Mouse (Mus musculus) forelimb bud, embryonic 11.5 days (tissue): ENCODE results near the gene 4930595D18Rik.

Source experiments
- DNase-seq: peaks from one replicate; pipeline ENCODE4 v3.0.0-alpha.2; 2012; ENCODE audit warnings: low read depth, low spot score

Gene 4930595D18Rik

DNA sequence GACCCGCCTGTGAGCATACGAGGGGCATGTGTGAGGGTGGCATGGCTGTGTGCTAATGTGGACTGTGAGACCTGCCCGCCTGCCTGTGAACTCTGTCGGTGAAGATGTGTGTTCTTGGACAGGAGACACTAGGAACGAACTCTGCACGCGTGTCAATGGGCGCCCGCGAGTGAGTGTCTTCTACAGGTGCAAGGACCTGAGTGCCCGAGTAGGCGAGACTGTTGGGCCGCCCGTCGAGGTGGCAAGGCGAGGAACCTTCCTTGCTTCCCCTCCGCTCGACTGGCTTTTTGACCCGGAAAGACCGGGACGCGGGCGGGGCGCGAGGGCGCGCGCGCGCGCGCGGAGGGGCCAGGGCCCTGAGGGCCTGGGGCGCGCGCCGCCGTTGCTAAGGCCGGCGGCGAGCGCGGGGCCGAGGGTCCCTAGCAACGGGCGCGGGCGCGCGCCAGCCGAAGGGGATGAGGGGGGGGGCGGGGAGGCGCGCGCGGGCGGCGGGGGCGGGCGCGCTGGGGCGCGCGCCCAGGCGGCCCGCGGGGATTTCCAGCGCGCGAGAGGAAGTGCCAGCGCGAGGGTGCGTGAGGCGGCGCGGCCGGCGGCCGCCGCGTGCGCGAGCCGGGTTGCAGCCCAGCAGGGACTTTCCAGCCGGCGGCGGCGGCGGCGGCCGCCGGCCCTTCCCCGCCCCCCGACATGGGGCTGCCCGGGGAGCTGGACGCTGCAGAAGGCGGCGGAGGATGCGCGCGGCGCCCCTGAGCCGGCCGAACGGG lies 18.3 kb downstream of the 4930595D18Rik start, which contains the start of gene Traf3:
Gene Traf3 (plus strand): TSS at position 540 of the 761 bp plus-strand sequence.
- peak; percentile 71 for DNase-seq

DNA sequence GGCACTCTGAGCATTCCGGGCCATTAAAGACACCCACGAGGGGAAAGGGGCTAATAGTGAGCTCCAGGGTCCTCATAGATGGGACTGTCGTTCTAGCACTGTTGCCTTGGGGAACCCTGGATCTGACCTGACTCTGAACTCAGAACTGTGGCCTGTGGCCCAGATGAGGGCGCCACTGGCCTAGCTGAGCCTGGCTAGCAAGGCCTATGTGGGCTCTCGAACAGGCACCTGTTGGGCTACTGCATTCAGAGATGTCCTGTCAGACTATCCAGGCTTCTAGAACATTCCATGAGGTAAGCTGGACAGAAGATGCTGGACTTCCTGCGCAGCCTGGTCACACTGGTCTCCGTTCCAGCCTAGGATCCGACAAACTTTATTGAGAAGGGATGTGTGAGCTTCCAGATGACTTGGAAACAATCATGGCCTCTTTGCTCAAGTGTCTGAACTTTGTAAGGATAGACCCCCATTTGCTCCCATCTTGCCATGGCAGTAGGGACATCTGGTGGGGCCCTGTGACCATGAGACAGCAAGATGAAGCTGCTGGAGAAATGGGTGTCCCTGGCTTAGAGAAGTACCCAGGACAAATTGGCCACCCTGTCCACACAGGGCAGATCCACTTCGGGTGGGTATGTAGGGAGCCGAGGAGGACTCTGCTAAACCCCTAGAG lies 19.0 kb downstream of the 4930595D18Rik start:
- peak; percentile 58 for DNase-seq

DNA sequence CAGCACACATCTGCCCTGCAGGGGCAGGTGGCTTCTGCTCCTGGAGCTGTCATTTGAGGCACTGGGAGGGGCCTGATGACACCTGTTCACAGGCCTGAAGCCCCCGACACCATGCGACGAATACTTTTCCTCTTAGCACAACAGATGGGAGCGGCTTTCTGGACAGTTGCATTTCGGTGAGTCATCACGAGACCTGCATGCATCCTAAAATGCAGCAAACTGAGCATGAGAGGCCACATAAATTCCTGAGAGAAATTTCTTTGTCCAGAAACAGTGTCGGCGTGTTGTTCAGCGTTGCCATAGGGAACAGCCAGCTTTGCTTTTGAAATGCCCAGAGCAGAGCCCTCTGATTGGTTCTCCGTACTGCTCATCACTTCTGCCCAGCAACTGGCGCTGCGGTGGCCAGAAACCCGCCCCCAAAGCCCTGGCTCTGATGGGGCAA lies 20.0 kb downstream of the 4930595D18Rik start:
- peak; percentile 95 for DNase-seq

DNA sequence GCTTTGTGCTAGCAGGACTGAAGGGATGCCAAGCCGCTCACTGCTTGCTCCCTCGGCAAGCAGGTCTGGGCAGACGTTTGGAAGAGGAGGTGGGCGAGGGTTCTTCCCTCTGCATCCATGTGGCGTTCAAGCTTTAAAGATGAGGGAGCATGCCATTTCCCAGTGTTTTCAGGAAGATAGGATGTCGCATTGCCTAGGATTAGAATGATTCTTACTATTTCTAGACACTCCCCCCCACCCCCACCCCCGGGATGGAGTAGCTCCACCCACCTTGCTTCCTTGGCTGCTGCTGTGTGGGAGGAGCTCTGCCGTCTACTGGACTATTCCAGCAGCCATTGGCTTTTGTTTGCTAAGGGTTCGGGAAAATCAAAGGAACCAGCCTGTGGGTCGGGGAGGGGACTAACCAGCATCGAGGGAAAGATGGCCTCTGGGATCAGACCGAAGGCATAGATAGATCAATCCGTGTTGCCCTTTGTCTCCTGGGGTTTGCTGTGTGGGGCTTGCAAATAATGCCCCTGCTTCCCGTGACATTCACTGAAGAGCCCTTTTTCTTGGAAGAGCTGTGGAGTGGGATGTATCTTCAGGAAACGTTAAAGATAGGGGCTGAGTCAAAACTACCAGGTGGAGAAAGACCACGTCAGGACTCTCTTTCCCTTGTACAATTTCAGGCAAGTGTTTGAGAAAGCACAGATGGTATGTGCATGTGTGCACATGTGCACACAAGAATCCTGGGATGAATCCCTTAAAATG lies 21.8 kb downstream of the 4930595D18Rik start:
- DNase-seq: peak; percentile 68

DNA sequence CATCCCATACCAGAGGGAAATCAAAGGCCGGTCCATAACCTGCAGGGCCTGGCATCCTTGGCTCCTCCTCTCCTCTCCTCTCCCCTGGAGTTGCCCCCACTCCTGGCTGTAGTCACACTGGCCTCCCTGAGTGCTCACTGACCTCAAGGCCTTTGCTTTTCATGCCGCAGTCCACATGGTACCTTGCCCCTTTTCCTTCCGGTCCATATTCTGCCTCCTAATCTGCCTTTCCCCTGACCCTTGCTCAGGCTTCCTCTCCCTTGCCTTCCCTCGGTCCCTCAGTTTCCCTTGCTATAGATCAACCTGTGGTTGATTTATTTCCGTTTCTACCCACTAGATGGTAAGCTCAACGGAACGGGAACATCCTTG lies 22.4 kb downstream of the 4930595D18Rik start:
- no peak for DNase-seq

DNA sequence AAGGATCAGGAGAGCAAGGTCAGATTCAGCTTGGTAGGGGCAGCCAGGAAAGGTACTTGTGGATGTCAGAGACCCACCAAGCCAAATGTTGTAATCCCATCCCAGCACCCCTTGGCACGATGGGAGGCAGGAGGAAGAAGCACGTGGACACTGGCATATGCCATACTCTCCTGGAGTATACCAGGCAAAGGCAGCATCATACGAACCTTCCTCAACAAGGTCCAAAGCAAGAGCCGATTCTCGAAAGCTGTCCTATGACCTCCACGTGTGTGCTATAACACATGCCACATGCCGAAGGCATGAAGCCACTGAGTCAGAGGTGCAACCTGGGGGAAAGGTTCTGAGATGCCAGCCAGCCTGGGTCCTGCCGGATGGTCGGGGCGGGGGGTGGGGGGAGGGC lies 23.4 kb downstream of the 4930595D18Rik start:
- no peak for DNase-seq

DNA sequence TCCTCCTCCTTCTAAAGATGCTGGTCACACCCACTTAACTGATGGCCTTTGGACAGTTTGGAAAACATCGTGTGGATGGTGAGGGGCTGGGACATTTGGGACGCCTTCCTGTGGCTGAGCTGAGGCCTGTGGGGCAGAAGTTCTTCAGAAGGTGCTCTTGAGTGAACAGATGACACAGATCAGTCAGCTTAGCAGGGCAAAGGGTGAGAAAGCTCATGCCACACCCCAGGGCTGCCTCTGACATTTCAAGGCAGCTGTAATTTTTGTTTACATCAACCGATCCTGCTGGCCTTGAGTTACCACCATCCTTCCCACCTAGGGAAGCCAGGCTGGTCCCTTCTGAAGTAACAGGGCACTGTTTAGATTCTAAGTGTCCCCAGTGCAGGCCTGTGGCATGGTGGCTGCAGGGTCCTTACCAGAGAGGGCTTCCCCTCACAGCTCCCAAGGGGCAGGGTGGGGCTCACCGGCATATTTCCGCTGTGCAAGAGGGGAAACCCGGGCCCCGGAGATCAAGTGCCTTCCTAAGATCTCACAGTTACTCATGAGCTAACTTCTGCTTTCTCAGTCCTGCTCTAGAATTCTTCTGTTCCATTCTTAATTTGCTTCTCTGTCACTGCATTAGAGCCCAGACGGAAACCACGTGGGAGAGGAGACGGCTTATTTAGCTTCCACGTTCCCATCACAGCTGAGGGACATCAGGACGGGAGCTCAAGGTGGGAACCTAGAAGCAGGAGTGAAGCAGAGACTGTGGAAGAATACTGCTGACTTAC lies 24.4 kb downstream of the 4930595D18Rik start:
- no peak for DNase-seq

DNA sequence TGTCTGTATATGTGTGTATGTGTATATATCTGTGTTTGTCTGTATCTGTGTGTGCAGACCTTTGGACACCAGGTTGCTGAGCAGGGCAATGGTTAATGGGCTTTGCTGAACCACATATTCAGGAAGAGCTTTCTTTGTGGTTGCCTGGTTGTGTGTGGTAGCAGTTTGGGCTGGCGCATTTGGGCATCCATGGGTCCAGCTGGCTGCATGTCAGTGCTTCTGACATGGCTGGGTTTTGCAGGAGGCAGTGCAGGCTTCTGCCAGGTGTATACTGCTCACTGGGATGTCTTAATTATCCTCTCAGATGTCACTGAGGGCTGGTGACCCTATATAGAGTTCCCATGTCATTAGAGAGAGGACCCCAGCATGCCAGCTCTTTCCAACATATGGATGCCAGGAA lies 28.5 kb downstream of the 4930595D18Rik start:
- DNase-seq: no peak

DNA sequence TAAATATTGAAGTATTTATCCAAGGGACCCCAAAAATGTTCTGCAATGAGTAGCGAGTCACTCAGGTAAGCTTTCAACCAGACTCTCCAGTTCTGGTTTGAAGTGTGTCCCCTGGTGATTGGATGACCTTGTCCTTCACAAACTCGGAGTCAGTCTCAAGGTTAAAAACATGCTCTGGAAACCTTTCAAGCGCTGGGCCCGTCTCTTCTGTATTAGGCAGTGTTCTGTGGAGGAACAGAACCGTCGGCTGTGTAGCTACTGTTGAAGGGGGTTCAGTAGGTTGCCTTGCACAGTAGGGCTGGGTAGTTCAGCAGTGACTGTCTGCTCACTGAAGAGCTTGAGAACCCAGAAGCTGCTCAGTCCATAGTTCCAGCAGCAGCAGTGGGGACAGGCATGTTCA lies 29.6 kb downstream of the 4930595D18Rik start:
- no peak for DNase-seq

DNA sequence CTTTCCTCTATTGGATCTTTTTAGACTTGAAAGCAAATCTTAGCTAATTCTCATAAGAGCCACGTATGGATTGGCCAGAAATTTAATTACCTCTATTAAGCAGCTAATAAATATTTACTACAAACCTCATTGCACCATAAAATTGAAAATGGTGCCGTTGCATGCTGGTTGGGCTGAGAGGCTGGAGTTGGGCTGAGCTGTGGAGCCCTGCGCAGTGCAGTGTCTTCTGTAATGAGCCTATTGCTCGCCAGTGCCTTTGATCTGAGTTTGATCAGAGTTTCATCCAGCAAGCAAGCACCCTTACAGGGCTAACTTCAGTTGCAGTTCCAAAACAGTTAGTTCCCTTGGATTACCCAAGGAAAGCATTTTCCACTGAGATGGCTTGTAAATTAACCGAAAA lies 30.3 kb downstream of the 4930595D18Rik start:
- DNase-seq: no peak

DNA sequence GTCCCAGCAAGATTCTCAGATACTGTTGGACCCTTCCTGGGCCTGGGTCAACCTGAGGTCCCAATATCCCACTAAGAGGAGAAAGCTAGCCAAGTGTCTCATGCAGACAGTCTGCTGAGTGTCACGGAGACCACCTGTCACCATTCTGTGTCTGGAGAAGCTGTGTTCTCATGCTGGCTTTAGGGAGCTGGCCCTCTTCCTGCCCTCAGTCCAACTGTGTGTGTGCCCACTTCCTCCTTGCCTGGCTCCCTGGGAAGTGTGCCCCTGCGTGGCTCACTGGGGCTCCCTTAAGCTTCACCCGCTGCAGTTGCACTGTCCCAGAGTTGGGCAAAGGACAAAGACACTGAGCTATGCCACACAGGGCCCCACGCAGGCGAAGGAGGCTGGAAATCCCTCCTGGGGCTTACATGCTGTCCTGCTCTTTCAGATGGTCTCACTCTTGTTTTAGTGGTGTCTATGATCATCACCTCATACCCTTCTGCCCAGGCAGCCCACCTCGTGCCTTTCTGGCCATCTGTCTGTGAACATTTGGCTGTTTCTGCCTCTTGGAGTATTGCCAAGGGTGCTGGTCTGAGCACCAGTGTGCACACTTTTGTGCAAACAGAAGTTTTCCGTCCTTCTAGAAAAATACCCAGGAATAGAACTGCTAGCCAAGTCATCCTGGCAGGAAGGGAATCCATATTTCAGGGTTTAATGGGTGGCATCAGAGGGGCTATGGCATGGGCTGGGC lies 31.1 kb downstream of the 4930595D18Rik start:
- no peak for DNase-seq

DNA sequence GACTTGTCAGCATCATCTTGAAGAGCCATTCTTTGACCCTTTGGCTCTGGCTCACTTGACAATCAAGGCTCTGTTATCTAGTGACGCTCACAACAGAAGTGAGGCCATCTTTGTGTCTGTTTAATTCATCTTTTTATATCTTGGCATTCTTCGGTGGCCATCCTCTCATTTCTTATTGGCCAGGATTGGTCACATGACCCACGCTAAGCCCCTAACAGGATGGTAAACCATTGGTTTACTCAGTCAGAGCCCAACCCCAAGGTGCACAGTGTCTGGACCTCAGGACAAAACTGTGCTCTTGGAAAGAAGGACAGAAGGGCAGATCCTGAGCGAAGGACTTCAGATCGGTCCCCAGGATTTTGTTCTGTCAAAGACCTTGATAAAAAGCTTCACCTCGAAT lies 31.7 kb downstream of the 4930595D18Rik start:
- DNase-seq: no peak

DNA sequence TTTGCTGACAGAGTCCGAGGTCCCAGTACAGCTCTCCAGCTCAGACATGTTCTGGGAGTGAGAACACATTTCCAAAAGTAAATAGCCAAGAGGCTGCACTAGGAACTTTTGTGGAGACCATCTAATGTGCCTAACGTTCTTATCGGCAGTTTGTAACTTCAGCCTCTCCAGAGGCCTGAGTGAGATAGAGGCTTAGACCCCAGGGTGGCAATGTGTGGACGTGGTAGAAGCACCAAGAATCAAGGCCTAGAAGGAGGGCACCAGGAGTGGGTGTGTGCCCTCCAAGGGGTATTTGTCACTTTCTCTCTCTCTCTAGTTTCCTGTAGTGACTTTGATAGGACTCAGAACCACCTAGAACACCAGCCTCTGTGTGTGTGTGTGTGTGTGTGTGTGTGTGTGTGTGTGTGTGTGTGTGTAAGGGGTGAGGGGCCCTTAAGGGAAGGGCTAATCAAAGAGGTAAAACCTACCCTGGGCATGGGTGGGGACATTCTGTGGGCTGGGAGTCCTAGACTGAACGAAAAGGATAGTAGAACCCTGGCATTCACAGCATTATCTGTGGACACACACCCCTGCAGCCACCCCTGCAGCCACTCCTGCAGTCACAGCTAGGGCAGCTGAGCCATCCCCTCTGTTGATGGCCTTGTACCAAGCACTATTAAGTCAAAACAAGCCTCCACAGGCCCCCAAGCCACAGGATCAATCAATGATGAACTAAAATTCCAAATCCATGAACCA lies 32.7 kb downstream of the 4930595D18Rik start:
- no peak for DNase-seq

DNA sequence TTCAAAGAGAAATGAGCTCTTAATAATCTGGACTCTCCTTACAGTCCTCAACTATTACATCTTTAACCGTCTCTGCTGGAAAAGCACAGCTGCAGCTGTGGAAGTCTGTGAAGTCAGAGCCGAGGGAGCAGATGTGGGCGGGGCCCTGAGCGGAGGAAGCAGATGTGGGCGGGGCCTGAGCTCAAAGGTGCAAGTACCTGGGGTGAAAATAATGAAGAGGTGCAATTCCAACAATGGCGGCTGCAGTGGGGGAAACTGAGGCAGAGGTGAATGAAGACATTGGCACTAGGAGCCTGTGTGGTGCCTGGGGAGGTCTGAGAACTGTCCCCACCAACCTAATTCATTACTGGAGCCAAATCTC lies 34.1 kb downstream of the 4930595D18Rik start:
- DNase-seq: no peak

DNA sequence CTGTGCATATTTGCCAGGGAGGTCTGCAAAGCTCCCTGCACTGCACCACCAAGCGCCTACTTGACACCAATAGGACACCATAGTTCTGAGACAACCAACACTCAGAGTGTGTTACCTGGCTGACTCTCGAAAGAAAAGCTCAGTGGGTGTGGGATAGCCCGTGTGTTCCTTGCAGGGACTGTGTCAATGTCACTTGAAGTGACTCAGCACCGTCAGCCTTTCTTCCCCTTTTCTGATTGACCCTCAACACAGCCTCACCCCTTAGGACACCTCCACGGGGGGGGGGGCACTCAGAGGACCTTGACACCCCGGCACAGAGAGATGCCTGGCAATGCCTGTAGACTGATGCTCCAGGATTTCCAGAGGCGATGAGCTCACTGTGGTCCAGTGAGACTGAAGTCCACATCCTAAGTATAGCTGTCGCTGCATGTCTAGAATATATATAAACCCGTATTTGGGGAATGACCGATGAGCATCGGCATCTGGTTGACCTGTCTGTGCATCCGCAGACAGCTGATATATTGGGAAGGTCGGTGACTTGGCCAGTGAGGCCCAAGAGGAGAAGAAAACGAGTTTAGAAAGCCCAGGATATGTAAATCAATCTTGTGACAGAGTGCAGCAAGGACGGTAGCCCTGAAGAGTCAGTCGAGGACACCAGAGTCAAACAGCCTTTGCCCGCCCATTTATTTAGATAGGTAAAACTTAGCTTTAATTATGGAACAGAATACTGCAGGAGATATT lies 34.6 kb downstream of the 4930595D18Rik start:
- no peak for DNase-seq

DNA sequence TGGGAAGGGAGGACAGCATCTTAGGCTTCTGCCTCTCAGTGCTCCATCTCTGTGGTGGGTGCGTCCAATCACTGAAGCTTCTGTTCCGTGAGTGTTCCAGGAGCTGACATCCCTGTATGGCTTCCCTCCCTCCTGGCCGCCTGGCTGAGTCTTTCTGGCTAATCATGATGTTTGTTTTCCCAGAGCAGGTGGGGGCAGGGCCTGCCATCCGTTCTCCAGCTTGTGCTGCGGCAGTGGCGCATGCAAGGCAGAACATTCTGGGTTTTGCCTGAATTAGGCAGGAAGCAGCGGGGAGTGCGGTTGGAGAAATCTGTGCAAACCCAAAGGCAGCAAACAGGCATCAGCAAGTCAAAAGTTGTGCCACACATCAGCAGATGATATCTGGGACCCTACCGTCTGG lies 39.0 kb downstream of the 4930595D18Rik start:
- no peak for DNase-seq

DNA sequence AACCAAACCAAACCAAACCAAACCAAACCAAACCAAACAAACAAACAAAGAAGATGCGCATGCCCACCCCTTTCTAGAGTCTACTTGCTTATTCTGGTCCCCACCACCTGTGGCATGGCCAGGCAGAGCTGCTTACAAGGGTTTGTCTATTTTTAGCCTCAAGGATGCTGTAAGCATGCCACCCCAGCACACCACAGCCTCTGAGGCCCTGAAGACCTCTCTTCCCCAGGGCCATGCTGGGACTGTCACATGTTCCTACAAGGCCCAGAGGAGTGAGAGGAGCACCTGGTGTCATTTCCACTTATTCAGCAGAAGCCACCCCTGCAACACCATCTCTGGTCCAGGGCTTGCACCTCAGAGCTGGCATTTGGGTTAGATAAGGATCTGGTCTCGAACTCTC lies 39.7 kb downstream of the 4930595D18Rik start:
- no peak for DNase-seq

DNA sequence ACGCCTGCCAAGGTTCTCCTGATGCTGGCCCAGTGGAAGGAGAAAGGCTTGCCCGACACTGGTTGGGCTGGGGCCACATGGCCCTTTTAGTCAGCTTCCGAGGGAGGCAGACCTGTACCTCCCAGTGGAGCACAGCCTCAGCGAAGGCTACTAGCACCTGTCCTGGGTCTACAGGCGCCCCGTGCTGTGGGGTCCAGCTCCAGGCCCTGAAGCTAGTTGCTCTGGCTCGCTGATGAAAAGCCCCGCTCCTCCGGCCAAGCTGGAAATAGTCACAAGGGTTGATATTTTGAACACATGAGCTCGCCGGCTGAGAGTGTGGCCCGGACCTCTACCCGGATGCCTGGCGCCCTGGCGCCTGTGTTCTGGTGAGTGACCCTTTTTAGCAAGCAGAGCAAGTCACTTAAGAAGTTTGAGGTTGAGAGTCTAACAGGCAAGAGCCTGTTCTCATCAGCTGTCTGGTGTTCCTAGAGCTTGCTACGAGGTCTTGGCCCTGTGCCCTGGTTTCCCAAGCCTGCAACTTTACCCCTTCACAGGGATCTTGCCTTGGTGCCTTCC lies 40.7 kb downstream of the 4930595D18Rik start:
- DNase-seq: no peak

DNA sequence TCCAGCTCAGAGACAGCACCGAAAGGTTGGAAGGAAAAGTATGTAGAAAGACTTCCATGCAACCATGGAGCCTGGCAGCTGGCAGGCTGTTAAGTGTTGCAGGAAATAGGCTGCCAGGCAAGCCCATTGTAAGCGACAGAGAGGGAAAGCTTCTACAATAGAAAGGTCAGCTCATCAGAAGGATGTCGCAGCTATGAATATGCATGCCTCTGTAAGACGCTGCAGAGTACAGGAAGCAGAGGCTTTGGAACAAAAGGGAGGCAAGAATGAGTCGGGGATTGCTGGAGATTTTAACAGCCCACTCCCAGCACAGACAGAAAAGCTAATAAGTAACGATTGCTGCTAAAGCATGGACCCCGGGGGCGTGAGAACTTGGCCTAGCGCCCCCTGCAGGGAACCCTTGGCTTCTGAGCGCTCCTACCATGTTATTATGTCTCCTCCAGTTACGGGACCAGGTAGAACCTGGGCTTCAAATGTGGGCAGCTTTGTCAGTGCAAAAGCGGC lies 41.2 kb downstream of the 4930595D18Rik start:
- DNase-seq: no peak
